9 mouse cellular contexts compared by ENCODE assay signal in the genomic region with DNA sequence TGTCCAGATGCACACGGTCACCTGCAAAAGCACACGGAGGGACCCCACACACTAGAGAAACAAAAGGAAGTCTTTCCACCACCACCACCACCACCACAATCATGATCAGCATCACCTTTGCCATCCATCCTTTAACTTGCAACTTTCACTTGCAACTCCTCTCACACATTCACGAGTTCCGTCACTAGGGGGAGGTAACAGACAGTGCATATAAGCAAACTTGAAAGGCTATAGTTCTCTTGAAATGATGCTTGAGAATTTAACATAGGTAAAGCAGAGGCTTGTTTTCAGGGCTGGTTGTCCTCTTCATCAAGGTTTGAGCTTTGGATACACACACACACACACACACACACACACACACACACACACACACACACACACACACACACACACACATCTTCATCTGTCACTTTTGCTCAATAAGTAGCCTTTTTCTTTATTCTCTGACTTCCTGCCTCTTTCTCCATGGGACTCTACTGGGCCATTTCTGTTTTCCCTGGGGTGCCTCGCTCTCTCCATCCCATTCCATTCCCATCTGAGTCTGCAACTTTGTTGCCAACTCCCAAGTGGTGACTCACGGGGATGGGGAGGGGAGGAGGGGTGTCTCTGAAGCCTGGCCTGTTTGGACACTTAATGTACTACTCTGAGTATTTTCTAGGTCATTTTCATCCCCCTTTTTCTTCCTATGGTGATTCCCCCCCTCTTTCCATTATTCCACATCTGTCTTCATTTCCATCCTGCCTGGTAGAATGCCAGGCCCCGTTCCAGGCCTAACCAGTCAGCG.
DNase-seq lines count a peak whose midpoint lies in the region; ATAC-seq and TF ChIP-seq lines count a peak whose summit lies in the region.
"Had no signal": no experiment of that assay in that cellular context is flagged by ENCODE, and none has a peak within 500 bp of the region (broad histone marks: within the 10 kb centered on the region; RNA-seq: fewer than 3 reads in every experiment).

No protein-coding gene starts in this region.

- 0 out of 2 replicates have a peak, but pooled peaks have one; percentile 5 for ATAC-seq in kidney, postnatal 0 days (replicated peaks; ENCODE audit: low FRiP score, low read depth)
- peak; percentile 38 for ATAC-seq in lung, embryonic 14.5 days (ENCODE audit: insufficient read depth)
- no peak for ATAC-seq in erythroid progenitor cell, adult 5-6 weeks (replicated peaks; ENCODE audit: low FRiP score, poor library complexity, severe bottlenecking)

- peak; percentile 91 for TF ChIP-seq CTCF in kidney, postnatal 0 days (IDR thresholded peaks at IDR 0.05; ENCODE audit: low read depth)
- TF ChIP-seq CTCF in lung, embryonic 14.5 days (IDR thresholded peaks at IDR 0.05; ENCODE audit: low read depth), result peak; percentile 91

- peaks cover 4 to 5% of the 10 kb centered on the region in 2 experiments; a peak in 1 of 4 replicates for H3K4me1 ChIP-seq in ES-E14 (ENCODE audit: control insufficient read depth in 2 of 2, insufficient read depth in 2 of 2, low read length in 2 of 2, poor library complexity in 1 of 2)
- no peaks in the 10 kb centered on the region; the same call in 1 of the 2 replicates for H3K4me1 ChIP-seq in kidney, postnatal 0 days (replicated peaks; ENCODE audit: insufficient read depth, low read length)
- no peaks in the 10 kb centered on the region for H3K4me1 ChIP-seq in lung, embryonic 14.5 days (ENCODE audit: insufficient read depth)

- in situ Hi-C loops in ES-E14 (cut with MboI; ENCODE audit: low sequenced_read_pairs in 2 of 2, unreplicated experiment in 2 of 2), result loop anchor here (10.0 to 25.0 kb wide), 3 partner anchors 89 to 613 kb away; no protein-coding TSS in a partner anchor

- 46% methylated on average over 8 of the region's 8 CpGs for WGBS in kidney, postnatal 0 days
- 45% methylated on average over 8 of the region's 8 CpGs for WGBS in lung, embryonic 14.5 days

- H3K4me3 ChIP-seq in ES-E14 (ENCODE audit: insufficient read depth in 1 of 2, low read depth in 1 of 2, low read length in 2 of 2, poor library complexity in 1 of 2, severe bottlenecking in 1 of 2), result no peak overlapping the region
- no peak overlapping the region for H3K4me3 ChIP-seq in kidney, postnatal 0 days (replicated peaks; ENCODE audit: low read depth, low read length)
- H3K4me3 ChIP-seq in lung, embryonic 14.5 days (ENCODE audit: low read depth, low read length), result no peak overlapping the region
- H3K4me3 ChIP-seq: heart, embryonic 13.5 days had no signal

- no peaks in the 10 kb centered on the region for H3K27me3 ChIP-seq in kidney, postnatal 0 days (ENCODE audit: insufficient read depth, low read length)
- H3K27me3 ChIP-seq in lung, embryonic 14.5 days (ENCODE audit: insufficient read depth, low read length), result no peaks in the 10 kb centered on the region

- no peak overlapping the region for H3K4me2 ChIP-seq in kidney, postnatal 0 days (ENCODE audit: low read length)
- H3K4me2 ChIP-seq in lung, embryonic 14.5 days, result no peak overlapping the region
- H3K4me2 ChIP-seq: heart, embryonic 13.5 days had no signal

- H3K36me3 ChIP-seq in ES-E14 (ENCODE audit: control insufficient read depth, insufficient read depth, low read length, poor library complexity, severe bottlenecking), result peaks cover 5% of the 10 kb centered on the region; the same call in 1 of the 2 replicates
- H3K36me3 ChIP-seq in kidney, postnatal 0 days (ENCODE audit: insufficient read depth, low read length), result no peaks in the 10 kb centered on the region
- no peaks in the 10 kb centered on the region for H3K36me3 ChIP-seq in lung, embryonic 14.5 days (ENCODE audit: insufficient read depth)
- H3K36me3 ChIP-seq: heart, embryonic 13.5 days had no signal

- 0 out of 2 replicates have a peak, but pooled peaks cover 2% of the 10 kb centered on the region for H3K9me3 ChIP-seq in ES-E14 (ENCODE audit: control insufficient read depth, insufficient read depth, low read depth, low read length)
- no peaks in the 10 kb centered on the region for H3K9me3 ChIP-seq in kidney, postnatal 0 days (replicated peaks; ENCODE audit: low read length)
- no peaks in the 10 kb centered on the region for H3K9me3 ChIP-seq in lung, embryonic 14.5 days (ENCODE audit: low read depth, low read length)
- H3K9me3 ChIP-seq: heart, embryonic 13.5 days had no signal

- DNase-seq in 3T3-L1 (ENCODE audit: low read depth, low spot score), result peak; percentile 86
- DNase-seq in ES-E14 (ENCODE audit: low read depth, low spot score), result peak; percentile 61
- DNase-seq in cerebellum, adult 8-10 months, result peak; percentile 32
- DNase-seq in gastrocnemius, adult 18-20 months (ENCODE audit: low spot score), result peak; percentile 76
- peak; percentile 90 for DNase-seq in kidney, postnatal 0 days (ENCODE audit: low spot score)
- peak; percentile 92 for DNase-seq in lung, embryonic 14.5 days
- DNase-seq in retina, embryonic 14.5 days (ENCODE audit: low spot score), result peak; percentile 85

- no peak overlapping the region for H3K27ac ChIP-seq in ES-E14 (ENCODE audit: insufficient read depth, low read depth, low read length, poor library complexity, severe bottlenecking)
- no peak overlapping the region for H3K27ac ChIP-seq in kidney, postnatal 0 days
- no peak overlapping the region for H3K27ac ChIP-seq in lung, embryonic 14.5 days (ENCODE audit: low read depth)
- H3K27ac ChIP-seq: heart, embryonic 13.5 days had no signal

- H3K9ac ChIP-seq in ES-E14 (ENCODE audit: insufficient read depth, low read depth, low read length, poor library complexity, severe bottlenecking), result no peak overlapping the region
- no peak overlapping the region for H3K9ac ChIP-seq in kidney, postnatal 0 days (ENCODE audit: low read depth, low read length)
- H3K9ac ChIP-seq in lung, embryonic 14.5 days, result no peak overlapping the region
- H3K9ac ChIP-seq: heart, embryonic 13.5 days had no signal

TF ChIP-seq in ES-E14, 5 proteins besides CTCF, POLR2A, EP300 and RAD21:
- peak; percentile 97 for TF ChIP-seq ZC3H11A (IDR thresholded peaks at IDR 0.05; ENCODE audit: borderline replicate concordance, low read depth, low read length)
- no peak for TF ChIP-seq MAFK (IDR thresholded peaks at IDR 0.05; ENCODE audit: insufficient read depth, low read depth, low read length)

Comparison
In these comparisons a context has a peak if more than half of its experiments do, and no peak if none do; other contexts are left out.
1. DNase-seq: peak in every context shown above with its lines; median percentile 92 in lung, embryonic 14.5 days; 90 in kidney, postnatal 0 days; 86 in 3T3-L1; 85 in retina, embryonic 14.5 days; 76 in gastrocnemius, adult 18-20 months; 61 in ES-E14; 32 in cerebellum, adult 8-10 months.